Mouse (Mus musculus) intestine, embryonic 14.5 days (tissue): ENCODE results near the gene Pitpnc1. TPM values are rescaled to one million over a fixed set of nuclear protein-coding genes. Genes with fewer than 3 reads are reported as not detected.

Experiments
- ATAC-seq: fragments of 200-750 bp; cut with Nextera tagmentation; replicated peaks from 2 replicates; pipeline ENCODE4 v1.8.0; 2017; ENCODE audit warnings: low read depth, moderate number of reproducible peaks, moderate TSS enrichment, moderate library complexity; ENCODE audit not compliant: low FRiP score, low TSS enrichment
- DNase-seq: peaks from one replicate; pipeline ENCODE4 v3.0.0-alpha.2; 2018; ENCODE audit warnings: low spot score
- H3K27ac ChIP-seq: fragments of 300-500 bp; sonication (generic); 2 replicates; pipeline ENCODE4 v1.5.1; 2014; ENCODE audit warnings: low read depth, mild to moderate bottlenecking, control low read depth
- H3K27me3 ChIP-seq: fragments of 300-500 bp; sonication (generic); replicated peaks from 2 replicates; pipeline ENCODE4 v1.6.1; 2014; ENCODE audit warnings: low read length, control low read depth; ENCODE audit not compliant: control insufficient read depth, insufficient read depth
- H3K36me3 ChIP-seq: fragments of 300-500 bp; sonication (generic); 2 replicates; pipeline ENCODE4 v1.6.1; 2014; ENCODE audit warnings: low read length, control low read depth; ENCODE audit not compliant: control insufficient read depth, insufficient read depth
- H3K4me1 ChIP-seq: fragments of 300-500 bp; sonication (generic); replicated peaks from 2 replicates; pipeline ENCODE4 v1.6.1; 2014; ENCODE audit warnings: low read length, control low read depth, mixed read lengths; ENCODE audit not compliant: control insufficient read depth, insufficient read depth
- H3K4me2 ChIP-seq: fragments of 300-500 bp; sonication (generic); 2 replicates; pipeline ENCODE4 v1.6.1; 2014; ENCODE audit warnings: low read length
- H3K4me3 ChIP-seq: fragments of 300-500 bp; sonication (generic); 2 replicates; pipeline ENCODE4 v1.5.1; 2014; ENCODE audit warnings: low read depth, low read length, control low read depth, mixed read lengths
- H3K9ac ChIP-seq: fragments of 300-500 bp; sonication (generic); 2 replicates; pipeline ENCODE4 v1.6.1; 2014; ENCODE audit warnings: mild to moderate bottlenecking, low read length
- H3K9me3 ChIP-seq: fragments of 300-500 bp; sonication (generic); 2 replicates; pipeline ENCODE4 v1.6.1; 2016; ENCODE audit warnings: low read length, control low read depth; ENCODE audit not compliant: control insufficient read depth
- WGBS: fragments of 180-500 bp; shearing (Covaris S2); extraction: QIAGEN DNeasy Blood & Tissue Kit; methylation state at CpG from one replicate; pipeline ENCODE4 v1.1.7; 2014; 5-methylcytosine and 5-hydroxymethylcytosine counted together
- polyA plus RNA-seq: library from polyadenylated mRNA; unstranded; fragments of >200 nt; fragmentation: Nextera tagmentation; extraction: Ambion mirVana; gene quantifications from 2 replicates; pipeline ENCODE4 v1.2.1, GENCODE M21; 2014

The Pitpnc1 gene
- polyA plus RNA-seq, 1 experiment from 2014 or later = 18.2 TPM

DNA sequence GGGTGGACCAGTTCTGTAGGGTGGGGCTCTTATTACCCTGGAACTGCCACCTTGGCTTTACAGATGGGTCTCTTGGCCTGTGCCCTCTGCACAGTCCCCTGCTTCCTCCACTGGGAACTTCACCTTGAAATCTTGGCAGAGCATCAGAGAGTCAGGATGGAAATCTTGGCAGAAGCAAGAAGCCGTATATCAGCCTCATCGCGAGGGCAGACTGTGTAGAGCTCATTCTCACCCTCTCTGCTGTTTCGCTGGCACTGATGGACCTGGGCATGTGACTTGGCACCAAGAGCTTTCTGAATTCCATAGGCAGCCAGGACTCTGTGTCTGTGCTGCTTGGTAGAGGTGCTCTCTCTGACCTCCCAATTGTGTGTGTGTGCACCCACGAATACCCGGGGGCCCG, 221.7 kb downstream of the Pitpnc1 start:
- no peak overlapping the region for H3K9ac ChIP-seq
- H3K4me1 ChIP-seq = no peaks in the 10 kb centered on the region
- ATAC-seq = no peak; the same call in 1 of the 2 replicates
- 93% methylated on average over 7 of the region's 7 CpGs for WGBS
- H3K27ac ChIP-seq = no peak overlapping the region
- H3K4me2 ChIP-seq = no peak overlapping the region
- H3K36me3 ChIP-seq = 0 out of 2 replicates have a peak, but pooled peaks cover 6% of the 10 kb centered on the region
- H3K9me3 ChIP-seq = no peaks in the 10 kb centered on the region
- no peak for DNase-seq
- H3K27me3 ChIP-seq = no peaks in the 10 kb centered on the region
- H3K4me3 ChIP-seq = no peak overlapping the region

DNA sequence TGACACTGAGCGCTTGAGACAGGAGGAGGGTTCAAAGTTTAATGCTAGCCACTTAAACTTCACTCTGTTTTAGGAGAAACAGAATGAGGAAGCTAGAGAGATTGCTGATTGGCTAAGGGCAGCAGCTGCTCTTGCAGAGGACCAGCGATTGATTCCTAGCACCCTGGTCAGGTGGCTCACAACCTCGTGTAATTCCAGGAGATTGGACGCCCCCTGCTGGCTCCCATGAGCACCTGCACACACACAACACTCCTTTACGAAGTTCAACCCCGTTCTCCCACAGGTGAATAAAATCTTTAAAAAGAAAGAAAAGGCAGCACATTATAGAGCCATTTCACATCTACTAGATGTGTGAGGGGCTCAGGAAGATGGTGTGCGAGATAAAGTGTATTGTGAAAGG, 224.8 kb downstream of the Pitpnc1 start:
- no peaks in the 10 kb centered on the region for H3K36me3 ChIP-seq
- no peak overlapping the region for H3K9ac ChIP-seq
- H3K27ac ChIP-seq = no peak overlapping the region
- no peak overlapping the region for H3K4me3 ChIP-seq
- 87% methylated on average over 7 of the region's 7 CpGs for WGBS
- ATAC-seq = no peak
- H3K4me2 ChIP-seq = no peak overlapping the region
- no peak for DNase-seq
- H3K9me3 ChIP-seq = no peaks in the 10 kb centered on the region
- H3K27me3 ChIP-seq = no peaks in the 10 kb centered on the region
- no peaks in the 10 kb centered on the region for H3K4me1 ChIP-seq

DNA sequence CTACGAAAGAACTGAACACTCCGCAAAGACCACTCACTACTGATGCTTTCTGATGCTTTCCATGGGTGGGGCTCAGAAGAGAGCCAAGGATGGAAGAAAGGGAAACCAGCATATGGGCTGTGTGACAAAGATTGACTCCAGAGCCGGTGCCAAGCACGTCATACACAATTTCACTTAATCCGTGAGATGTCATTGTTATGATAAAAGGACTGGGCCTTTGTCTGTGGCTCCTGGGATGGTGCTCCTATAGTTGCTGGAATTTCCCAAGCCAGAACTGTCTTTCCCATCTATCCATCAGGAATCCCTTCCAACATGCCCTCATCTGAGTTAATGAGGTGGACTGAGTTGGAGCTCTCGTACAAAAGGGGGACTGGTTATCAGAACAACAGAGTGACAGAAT, 227.4 kb downstream of the Pitpnc1 start:
- no peak overlapping the region for H3K4me3 ChIP-seq
- no peaks in the 10 kb centered on the region for H3K9me3 ChIP-seq
- H3K4me1 ChIP-seq = no peaks in the 10 kb centered on the region
- DNase-seq (no peak), ATAC-seq (no peak)
- no peaks in the 10 kb centered on the region for H3K27me3 ChIP-seq
- H3K36me3 ChIP-seq = no peaks in the 10 kb centered on the region
- H3K9ac ChIP-seq = no peak overlapping the region
- H3K27ac ChIP-seq = no peak overlapping the region
- WGBS = 84% methylated on average over 6 of the region's 6 CpGs
- H3K4me2 ChIP-seq = no peak overlapping the region

DNA sequence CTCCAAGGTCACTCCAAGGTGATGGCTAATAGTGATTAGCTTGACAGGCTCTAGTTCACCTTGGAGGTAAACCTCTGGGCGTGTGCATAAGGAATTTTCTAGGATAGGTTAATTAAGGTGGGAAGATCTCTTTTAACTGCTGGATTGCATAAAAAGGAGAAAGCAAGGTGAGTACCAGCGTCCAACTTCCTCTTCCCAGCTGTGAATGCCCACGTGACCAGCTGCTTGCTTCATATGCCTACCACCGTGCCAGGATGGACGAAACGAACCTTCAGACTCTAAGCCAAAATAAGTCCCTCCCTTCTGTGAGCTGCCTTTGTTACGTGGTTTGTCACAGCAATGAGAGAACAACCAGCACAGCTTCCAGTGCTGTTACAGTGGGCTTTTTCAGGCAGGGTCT, 228.8 kb downstream of the Pitpnc1 start:
- Histone ChIP-seq H3K27me3 (no peaks in the 10 kb centered on the region), H3K9me3 (no peaks in the 10 kb centered on the region), H3K4me3 (no peak overlapping the region), H3K36me3 (no peaks in the 10 kb centered on the region), H3K4me1 (no peaks in the 10 kb centered on the region), H3K4me2 (no peak overlapping the region), H3K9ac (no peak overlapping the region), H3K27ac (no peak overlapping the region)
- WGBS = 87% methylated on average over 7 of the region's 7 CpGs
- DNase-seq = no peak
- no peak for ATAC-seq

DNA sequence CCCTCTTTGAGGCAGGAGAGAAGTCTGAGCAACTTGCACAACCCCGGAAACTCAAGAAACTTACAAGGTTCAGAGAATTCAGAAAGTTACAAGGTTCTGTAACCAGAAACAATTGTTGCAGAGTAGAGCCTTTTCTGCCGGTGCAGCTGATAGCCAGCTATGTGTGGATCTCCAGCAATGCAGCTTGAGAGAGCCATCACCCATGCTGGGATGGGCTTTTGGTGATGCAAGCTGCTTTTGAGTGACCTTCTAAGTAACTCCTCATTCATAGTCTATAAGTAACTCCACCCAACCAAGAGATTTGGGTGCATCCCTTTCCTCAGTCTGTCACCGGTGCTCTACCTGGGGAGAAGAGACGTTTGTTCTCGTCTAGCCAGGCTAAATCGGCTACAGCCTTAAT, 232.0 kb downstream of the Pitpnc1 start:
- H3K9ac ChIP-seq = no peak overlapping the region
- 90% methylated on average over 6 of the region's 6 CpGs for WGBS
- no peak for ATAC-seq

DNA sequence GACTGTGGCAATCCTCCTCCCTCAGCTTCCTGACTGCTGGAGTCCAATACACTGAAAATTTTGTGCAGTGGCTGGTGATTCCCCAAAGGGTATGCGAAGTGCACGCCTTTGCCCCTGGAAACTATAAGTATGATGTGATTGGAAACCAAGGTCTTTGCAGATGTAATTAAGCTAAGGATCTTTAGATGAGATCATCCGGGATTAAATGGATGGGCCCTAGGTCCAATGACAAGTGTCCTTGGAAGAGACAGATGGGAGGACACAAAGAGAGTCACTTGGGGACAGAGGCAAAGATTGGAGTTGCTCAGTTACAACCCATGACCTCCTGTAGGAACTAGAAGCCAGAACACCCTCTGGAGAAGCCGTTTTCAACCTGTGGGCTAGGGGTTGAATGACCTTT, 233.0 kb downstream of the Pitpnc1 start:
- Histone ChIP-seq H3K9ac (no peak overlapping the region), H3K9me3 (no peaks in the 10 kb centered on the region), H3K4me1 (no peaks in the 10 kb centered on the region), H3K27me3 (no peaks in the 10 kb centered on the region), H3K4me3 (no peak overlapping the region), H3K4me2 (no peak overlapping the region), H3K36me3 (0 out of 2 replicates have a peak, but pooled peaks cover 13% of the 10 kb centered on the region), H3K27ac (no peak overlapping the region)
- no peak for ATAC-seq
- WGBS = 85% methylated on average over 4 of the region's 4 CpGs
- DNase-seq = no peak

More for the DNA sequence above, 232.0 kb downstream of the Pitpnc1 start:
- no peak for DNase-seq
- Histone ChIP-seq H3K27ac (no peak overlapping the region), H3K4me2 (no peak overlapping the region), H3K36me3 (0 out of 2 replicates have a peak, but pooled peaks cover 7% of the 10 kb centered on the region), H3K4me1 (no peaks in the 10 kb centered on the region), H3K9me3 (no peaks in the 10 kb centered on the region), H3K4me3 (no peak overlapping the region), H3K27me3 (no peaks in the 10 kb centered on the region)

DNA sequence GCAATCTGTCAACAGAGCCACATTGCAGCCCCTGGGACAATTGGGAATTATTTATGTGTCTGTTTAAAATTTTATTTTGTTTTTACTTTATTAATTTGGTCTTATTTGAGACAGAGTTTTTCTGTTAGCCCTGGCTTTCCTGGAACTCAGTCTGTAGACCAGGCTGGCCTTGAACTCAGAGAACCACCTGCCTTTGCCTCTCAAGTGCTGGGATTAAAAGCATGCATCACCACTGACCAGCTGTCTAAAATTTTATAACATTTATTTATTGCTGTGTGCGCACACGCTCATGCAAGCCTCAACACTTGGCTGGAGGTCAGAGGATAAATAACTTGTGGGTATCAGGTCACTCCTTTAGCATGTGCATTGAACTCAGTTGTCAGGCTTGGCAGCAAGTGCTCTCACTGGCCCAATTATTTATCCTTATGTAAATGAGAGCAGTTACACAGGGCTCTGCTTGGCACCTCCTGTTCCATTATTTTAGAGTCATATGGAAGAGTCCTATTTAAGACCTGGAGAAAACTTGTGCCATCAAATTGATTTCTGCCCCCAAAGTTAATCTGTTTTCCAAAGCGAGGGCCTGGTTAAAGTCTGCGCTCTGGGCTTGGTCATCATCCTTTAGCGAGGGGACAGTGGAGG, 237.1 kb downstream of the Pitpnc1 start:
- no peaks in the 10 kb centered on the region for H3K9me3 ChIP-seq
- WGBS = 84% methylated on average over 5 of the region's 5 CpGs
- ATAC-seq (no peak), DNase-seq (no peak)
- no peak overlapping the region for H3K9ac ChIP-seq
- H3K4me2 ChIP-seq = no peak overlapping the region
- 0 out of 2 replicates have a peak, but pooled peaks cover 23% of the 10 kb centered on the region for H3K36me3 ChIP-seq
- H3K27me3 ChIP-seq = no peaks in the 10 kb centered on the region
- H3K4me3 ChIP-seq = no peak overlapping the region
- no peak overlapping the region for H3K27ac ChIP-seq
- H3K4me1 ChIP-seq = no peaks in the 10 kb centered on the region

DNA sequence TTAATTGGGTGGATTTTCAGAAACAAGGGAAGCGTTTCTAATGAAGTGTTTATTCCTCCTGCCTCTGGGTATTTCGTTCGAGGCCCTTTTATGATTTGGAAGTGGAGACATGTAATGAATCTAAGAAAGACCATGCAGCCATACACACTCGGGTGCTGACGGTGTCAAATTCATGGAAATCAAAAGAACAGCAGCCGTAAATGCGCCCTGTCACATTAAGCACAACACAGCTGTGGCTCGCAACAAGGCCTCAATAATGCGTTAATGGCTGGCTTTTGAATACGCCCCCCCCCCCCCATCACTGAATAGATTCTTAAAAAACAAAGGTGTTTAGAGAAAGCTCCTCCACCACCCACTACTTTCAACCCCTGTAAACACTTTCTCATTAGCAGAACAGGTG, 240.4 kb downstream of the Pitpnc1 start:
- H3K9me3 ChIP-seq = no peaks in the 10 kb centered on the region
- no peaks in the 10 kb centered on the region for H3K4me1 ChIP-seq
- H3K4me3 ChIP-seq = no peak overlapping the region
- no peak for ATAC-seq
- 69% methylated on average over 10 of the region's 10 CpGs for WGBS
- DNase-seq = no peak
- H3K27ac ChIP-seq = no peak overlapping the region
- no peak overlapping the region for H3K9ac ChIP-seq
- 0 out of 2 replicates have a peak, but pooled peaks cover 23% of the 10 kb centered on the region for H3K36me3 ChIP-seq
- no peak overlapping the region for H3K4me2 ChIP-seq
- H3K27me3 ChIP-seq = no peaks in the 10 kb centered on the region

DNA sequence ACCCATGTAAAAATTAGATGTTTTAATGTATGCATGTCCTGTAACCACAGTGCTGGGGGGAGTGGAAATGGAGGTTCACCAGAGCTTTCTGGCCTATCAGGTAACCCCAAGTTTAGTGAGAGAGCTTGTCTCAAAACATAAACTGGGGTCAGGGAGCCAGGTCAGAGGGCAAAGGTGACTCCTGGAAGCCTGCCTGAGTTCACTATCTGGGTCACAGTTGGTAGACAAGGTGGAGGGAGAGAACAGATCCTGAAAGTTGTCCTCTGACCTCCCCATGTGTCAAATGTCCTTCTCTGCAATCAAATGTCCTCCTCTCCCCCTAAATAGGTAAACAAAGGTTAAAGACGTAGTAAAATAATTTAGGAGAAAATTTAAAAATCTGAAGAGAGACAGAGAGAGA, 244.1 kb downstream of the Pitpnc1 start:
- Histone ChIP-seq H3K36me3 (peaks cover 6% of the 10 kb centered on the region; the same call in 1 of the 2 replicates), H3K9ac (no peak overlapping the region), H3K27me3 (no peaks in the 10 kb centered on the region), H3K4me3 (no peak overlapping the region), H3K9me3 (no peaks in the 10 kb centered on the region), H3K27ac (no peak overlapping the region), H3K4me1 (no peaks in the 10 kb centered on the region; the same call in 1 of the 2 replicates), H3K4me2 (no peak overlapping the region)
- 71% methylated on average over 1 of the region's 1 CpGs for WGBS
- ATAC-seq = no peak
- no peak for DNase-seq
